Mouse (Mus musculus) left cerebral cortex, adult 8-10 months (tissue): ENCODE measurements around the gene Polr2j. TPM values are rescaled to one million over a fixed set of nuclear protein-coding genes. Genes with fewer than 3 reads are reported as not detected.
"Not testable (repeated sequence)": the region's sequence is repeated elsewhere in the genome, so short reads cannot be mapped to it uniquely, and the experiment has no call there.

Experiments
- DNase-seq, 2 experiments: peaks; one replicate each; pipeline ENCODE4 v3.0.0; 2022; ENCODE audit warnings: low spot score in 2 of 2
- total RNA-seq, 4 experiments: library from RNA; stranded (reverse); gene quantifications; 2 replicates each; pipeline ENCODE4 v1.2.4; 2022

Gene Polr2j
- total RNA-seq, 4 experiments from 2014 or later, result 66.2 to 83.2 (median 70.9) TPM

GRCm38 (mm10) chr5:136104511-136104910 lies 11.9 kb upstream of the Polr2j start:
- DNase-seq, result no peak

DNA sequence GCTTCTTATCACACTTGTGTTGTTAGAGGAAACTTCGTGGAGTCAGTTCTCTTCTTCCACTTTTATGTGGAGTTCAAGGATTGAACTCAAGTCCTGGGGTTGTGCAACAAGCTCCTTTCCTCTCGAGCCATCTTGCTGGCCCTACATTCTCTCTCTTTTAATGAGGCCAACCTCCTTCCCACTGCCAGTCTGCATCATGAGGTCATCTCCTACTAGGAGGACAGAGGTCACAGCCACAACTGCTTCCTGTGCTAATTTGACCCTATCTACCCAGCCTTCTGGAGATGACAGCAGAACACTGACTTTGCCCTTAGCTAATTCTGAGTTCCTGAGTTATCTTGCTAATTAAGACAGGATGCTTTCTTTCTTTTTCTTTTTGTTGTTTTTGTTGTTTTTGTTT lies 7.9 kb upstream of the Polr2j start:
- no peak for DNase-seq

GRCm38 (mm10) chr5:136109042-136109441 lies 7.4 kb upstream of the Polr2j start:
- no peak for DNase-seq

- not testable (repeated sequence) for DNase-seq
Observed at GRCm38 (mm10) chr5:136113546-136113945, 2.9 kb upstream of the Polr2j start.

GRCm38 (mm10) chr5:136116784-136117112 lies 317 bp downstream of the Polr2j start:
- DNase-seq, result no peak

DNA sequence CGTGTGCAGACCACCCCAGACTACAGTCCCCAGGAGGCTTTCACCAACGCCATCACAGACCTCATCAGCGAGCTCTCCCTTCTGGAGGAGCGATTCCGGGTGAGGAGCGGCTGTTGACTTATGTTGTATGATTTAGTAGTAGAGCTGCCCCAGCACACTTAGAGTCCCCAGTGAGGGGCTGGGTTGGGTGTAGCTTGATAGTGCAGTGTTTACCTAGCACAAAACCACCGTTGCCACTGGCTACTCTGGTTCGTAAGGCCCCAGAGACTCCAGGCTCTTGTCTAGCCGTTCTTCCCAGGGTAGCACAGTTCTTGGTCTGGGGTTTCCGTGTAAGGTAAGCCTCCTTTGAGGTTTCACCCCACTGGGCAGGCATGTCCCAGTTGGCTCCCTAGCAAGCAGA lies 5.7 kb downstream of the Polr2j start:
- DNase-seq, result no peak

GRCm38 (mm10) chr5:136135571-136136291 lies 19.3 kb downstream of the Polr2j start, which contains the start of the genes Lrwd1 and Alkbh4:
Gene Lrwd1 (minus strand): TSS chr5:136136074.
Gene Alkbh4 (plus strand): TSS chr5:136136146.
- DNase-seq, result peak; percentile 84 to 93

GRCm38 (mm10) chr5:136136292-136136990 lies 20.0 kb downstream of the Polr2j start:
- no peak for DNase-seq

DNA sequence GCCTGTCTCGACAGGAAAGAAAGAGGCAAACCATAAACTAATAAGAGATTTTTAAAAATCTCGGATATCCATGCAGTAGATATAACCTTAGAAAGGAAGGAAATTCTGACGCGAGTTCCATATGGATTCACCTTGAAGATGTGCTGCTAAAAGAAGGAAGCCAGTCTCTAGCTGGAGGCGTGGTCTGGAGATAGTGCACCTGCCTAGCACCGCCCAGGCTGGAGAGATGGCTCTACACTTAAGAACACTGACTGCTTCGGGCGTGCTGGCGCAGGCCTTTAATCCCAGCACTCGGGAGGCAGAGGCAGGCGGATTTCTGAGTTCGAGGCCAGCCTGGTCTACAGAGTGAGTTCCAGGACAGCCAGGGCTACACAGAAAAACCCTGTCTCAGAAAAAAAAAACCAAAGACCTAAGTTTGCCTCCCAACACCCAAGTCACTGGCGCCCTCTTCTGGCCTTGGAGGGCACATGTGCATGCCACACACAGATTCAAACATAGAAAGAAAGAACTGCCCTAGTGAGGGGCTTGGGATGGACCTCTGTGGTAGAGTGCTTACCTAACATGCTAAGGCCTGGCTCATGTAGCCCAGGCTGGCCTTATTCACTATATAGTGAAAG lies 21.3 kb downstream of the Polr2j start:
- no peak for DNase-seq

DNA sequence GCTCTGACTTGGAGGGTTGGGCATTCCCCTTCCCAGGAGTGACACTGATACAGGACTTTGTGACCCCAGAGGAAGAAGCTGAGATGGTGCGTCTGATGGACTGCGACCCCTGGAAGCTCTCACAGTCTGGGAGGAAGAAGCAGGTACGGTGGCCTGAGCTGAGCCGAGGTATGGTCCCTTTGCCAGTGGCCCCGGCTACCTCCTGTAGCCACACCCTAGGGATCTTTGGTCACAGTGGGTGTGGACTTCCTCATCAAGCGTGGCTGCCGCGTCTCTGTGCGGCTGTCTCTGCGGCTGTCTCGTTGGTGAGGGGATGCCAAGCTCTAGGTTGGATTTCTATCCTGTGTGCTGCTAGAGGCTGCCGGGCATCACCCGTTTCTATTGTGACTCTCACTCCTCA lies 23.0 kb downstream of the Polr2j start:
- no peak for DNase-seq

- no peak for DNase-seq
Observed at GRCm38 (mm10) chr5:136140057-136140482, 23.6 kb downstream of the Polr2j start.

- no peak for DNase-seq
Observed at GRCm38 (mm10) chr5:136142746-136143145, 26.3 kb downstream of the Polr2j start.

DNA sequence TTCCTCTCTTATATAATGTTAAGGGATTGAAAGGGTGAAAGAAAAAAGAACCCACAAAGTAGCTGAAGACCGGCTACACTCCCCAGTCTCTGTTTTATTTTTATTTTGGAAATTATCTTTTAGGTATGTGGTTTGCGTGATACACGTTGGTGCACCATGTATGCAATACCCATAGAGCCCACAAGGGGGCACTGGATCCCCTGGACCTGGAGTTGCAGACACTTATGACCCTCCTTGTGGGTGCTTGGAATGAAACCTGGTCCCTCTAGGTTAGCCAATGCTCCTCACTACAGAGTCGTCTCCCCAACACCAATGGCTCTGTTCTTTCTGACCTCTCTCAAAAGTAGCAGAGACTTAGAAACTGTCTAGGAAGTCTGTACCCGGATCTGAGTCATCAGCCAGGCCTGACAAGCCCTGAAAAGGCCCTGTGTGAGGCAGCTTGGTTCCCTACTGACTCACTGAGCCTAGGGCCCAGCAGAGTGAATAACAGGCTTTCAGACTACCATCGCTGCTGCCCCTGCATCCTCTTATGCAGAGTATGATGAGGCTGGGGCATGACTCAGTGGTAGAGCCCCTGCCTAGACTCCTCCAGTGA lies 26.8 kb downstream of the Polr2j start:
- DNase-seq, result no peak

DNA sequence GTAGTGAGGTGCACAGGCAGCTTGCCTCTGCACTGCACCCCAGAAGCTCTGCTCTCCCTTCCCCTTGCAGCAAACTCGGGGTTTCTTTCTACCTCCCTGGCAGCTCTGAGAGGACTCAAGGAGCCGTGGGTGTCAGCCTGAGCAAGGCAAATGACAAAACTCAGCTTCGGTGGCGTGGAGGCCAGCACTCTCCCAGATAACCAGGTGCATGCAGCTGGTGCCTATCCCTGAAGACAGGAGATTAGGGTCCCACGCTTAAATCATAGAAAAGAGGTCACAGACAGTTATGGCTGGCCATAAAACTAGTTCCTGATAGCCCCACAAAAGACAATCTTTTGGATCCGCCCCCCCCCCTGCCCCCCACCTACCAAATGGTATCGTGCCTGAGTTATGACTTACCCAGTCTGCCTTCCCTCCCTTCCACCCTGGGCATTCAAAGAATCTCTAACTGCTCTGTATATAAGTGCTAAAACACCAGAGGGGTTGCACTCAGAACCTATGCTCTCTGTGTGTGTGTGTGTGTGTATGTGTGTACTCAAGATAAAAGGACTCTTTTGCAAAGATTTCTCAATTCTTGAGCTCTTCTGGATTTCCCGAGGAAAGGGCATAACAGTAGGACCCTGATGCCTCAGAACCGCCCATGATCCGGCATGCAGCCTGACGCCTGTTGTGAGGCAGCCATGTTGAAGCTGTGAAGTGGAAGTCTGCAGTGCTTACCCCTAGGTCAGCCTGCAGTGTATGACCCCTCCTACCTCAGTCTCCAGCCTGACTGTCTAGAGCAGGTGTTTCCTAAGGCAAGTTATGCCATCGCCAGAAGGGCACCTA lies 28.4 kb downstream of the Polr2j start:
- no peak for DNase-seq

DNA sequence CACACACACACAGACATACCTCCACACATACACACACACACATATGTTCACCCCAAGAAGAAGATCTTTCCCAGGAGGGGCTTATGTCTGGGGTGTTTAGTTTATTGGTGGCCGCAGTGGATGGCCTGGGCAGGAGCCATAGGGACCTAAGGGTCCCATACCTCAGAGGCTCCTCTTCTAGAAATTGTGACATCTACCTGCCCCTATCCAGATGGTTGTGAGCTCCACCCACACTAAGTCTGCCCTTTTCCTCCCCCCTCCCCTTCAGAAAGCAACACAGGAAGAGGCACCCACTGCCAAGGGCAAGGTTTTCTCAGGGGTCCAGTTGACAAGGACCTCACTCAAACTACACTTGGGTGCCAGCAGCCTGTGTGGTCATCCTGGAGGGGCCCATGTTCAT lies 30.5 kb downstream of the Polr2j start:
- no peak for DNase-seq

GRCm38 (mm10) chr5:136147704-136148103 lies 31.3 kb downstream of the Polr2j start:
- DNase-seq, result no peak

- DNase-seq, result not testable (repeated sequence)
Observed at GRCm38 (mm10) chr5:136149134-136149576, 32.7 kb downstream of the Polr2j start.

DNA sequence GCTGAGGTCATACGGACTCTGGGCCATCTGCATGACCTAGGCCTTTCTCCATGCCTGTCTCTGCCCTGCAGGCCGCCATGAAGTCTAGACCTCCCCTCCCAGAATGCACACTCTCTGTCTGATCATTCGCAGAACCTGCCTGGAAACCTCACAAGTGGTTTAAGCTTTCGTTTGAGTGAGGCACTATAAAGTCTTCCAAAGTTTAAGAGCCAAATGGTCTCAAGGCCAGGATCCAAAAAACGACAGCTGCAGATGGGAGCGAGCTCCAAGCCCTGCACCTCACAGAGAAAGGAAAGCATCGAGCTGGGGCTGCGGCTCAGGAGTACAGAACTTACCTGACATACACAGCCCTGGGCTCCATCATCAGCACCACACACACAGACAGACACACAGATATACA lies 35.9 kb downstream of the Polr2j start:
- DNase-seq, result no peak

GRCm38 (mm10) chr5:136155399-136155798 lies 39.0 kb downstream of the Polr2j start:
- DNase-seq, result no peak

DNA sequence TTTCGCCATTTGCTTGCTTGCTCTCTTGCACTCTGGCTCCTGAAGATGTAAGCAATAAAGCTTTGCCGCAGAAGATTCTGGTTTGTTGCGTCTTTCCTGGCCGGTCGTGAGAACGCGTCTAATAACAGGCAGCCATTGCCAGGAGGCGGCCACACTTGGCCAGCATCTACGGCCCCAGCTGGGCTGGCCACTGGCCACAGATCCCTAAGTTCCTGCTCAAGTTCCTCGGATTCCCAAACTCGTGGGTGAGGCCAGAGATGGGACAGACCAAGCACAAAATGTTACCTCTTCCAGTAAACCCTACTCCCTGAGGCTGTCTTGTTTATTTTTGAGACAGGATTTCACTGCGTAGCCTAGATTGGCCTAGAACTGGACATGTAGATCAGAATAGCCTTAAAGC lies 43.7 kb downstream of the Polr2j start:
- not testable (repeated sequence) for DNase-seq
